Mouse (Mus musculus) liver, postnatal 0 days (tissue): ENCODE results near the gene Wnt9a. TPM values are rescaled to one million over a fixed set of nuclear protein-coding genes. Genes with fewer than 3 reads are reported as not detected.

ENCODE experiments used
- ATAC-seq: fragments of 200-750 bp; cut with Nextera tagmentation; 2 replicates; pipeline ENCODE4 v1.8.0; 2017; ENCODE audit warnings: mild to moderate bottlenecking, moderate library complexity
- DNase-seq: peaks from one replicate; pipeline ENCODE4 v3.0.0-alpha.2; 2016
- H3K27ac ChIP-seq: fragments of 300-500 bp; sonication (generic); 2 replicates; pipeline ENCODE4 v1.5.1; 2014; ENCODE audit warnings: antibody characterized with exemption, moderate library complexity, mild to moderate bottlenecking, low read depth
- H3K27me3 ChIP-seq: fragments of 300-500 bp; sonication (generic); 2 replicates; pipeline ENCODE4 v1.6.1; 2014; ENCODE audit warnings: low read length, control low read depth, mixed read lengths; ENCODE audit not compliant: insufficient read depth
- H3K36me3 ChIP-seq: fragments of 300-500 bp; sonication (generic); replicated peaks from 2 replicates; pipeline ENCODE4 v1.6.1; 2014; ENCODE audit warnings: mild to moderate bottlenecking, control low read depth, low read length, moderate library complexity, mixed read lengths; ENCODE audit not compliant: insufficient read depth
- H3K4me1 ChIP-seq: fragments of 300-500 bp; sonication (generic); 2 replicates; pipeline ENCODE4 v1.6.1; 2014; ENCODE audit warnings: antibody characterized with exemption, mild to moderate bottlenecking, control low read depth; ENCODE audit not compliant: insufficient read depth
- H3K4me2 ChIP-seq: fragments of 300-500 bp; sonication (generic); 2 replicates; pipeline ENCODE4 v1.6.1; 2014; ENCODE audit warnings: low read depth, mild to moderate bottlenecking, low read length, moderate library complexity, mixed read lengths
- H3K4me3 ChIP-seq: fragments of 300-500 bp; sonication (generic); 2 replicates; pipeline ENCODE4 v1.5.1; 2014; ENCODE audit warnings: low read depth, low read length
- H3K9ac ChIP-seq: fragments of 300-500 bp; sonication (generic); replicated peaks from 2 replicates; pipeline ENCODE4 v1.6.1; 2014; ENCODE audit warnings: mild to moderate bottlenecking, moderate library complexity
- H3K9me3 ChIP-seq: fragments of 300-500 bp; sonication (generic); 2 replicates; pipeline ENCODE4 v1.6.1; 2016; ENCODE audit warnings: mild to moderate bottlenecking, control low read depth, low read length, mixed read lengths
- CTCF ChIP-seq: sonication (generic); IDR thresholded peaks from 2 replicates; pipeline ENCODE4 v1.5.1; 2016; ENCODE audit warnings: antibody characterized with exemption, low read depth
- EP300 ChIP-seq: IDR thresholded peaks from 2 replicates; pipeline ENCODE4 v1.6.1; 2016; ENCODE audit warnings: antibody characterized with exemption, low read depth, mild to moderate bottlenecking
- WGBS: fragments of 180-500 bp; shearing (Covaris S2); extraction: QIAGEN DNeasy Blood & Tissue Kit; methylation state at CpG from one replicate; pipeline ENCODE4 v1.1.7; 2014; ENCODE audit not compliant: insufficient replicate concordance; 5-methylcytosine and 5-hydroxymethylcytosine counted together
- polyA plus RNA-seq: library from polyadenylated mRNA; unstranded; fragments of >200 nt; fragmentation: Nextera tagmentation; extraction: Ambion mirVana; gene quantifications from 2 replicates; pipeline ENCODE4 v1.2.1, GENCODE M21; 2015

The Wnt9a gene
- polyA plus RNA-seq, 1 experiment from 2014 or later: 0.16 TPM

DNA sequence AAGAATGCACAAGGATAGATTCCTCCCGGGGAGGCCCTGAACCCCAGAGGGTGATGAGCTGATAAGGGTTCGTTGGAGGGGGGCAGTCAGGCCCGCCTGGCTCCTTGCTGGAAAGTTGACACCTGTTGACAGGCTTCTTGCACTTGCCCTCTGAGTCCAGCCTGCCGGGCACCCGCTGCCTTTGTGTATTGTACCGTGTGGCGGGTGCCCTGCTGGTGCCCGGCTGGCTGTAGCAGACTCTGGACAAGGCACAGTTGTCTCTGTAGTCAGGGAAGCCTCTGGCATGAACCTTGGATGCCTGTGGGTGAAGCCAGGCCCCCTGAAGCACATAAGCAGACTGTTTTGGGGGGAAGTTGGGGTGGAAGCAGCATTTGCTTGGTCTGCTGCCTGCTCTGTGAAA lies 5.8 kb downstream of the Wnt9a start:
- H3K36me3 ChIP-seq: no peaks in the 10 kb centered on the region
- no peak for TF ChIP-seq CTCF
- TF ChIP-seq EP300: no peak
- peaks cover 39% of the 10 kb centered on the region for H3K27me3 ChIP-seq
- ATAC-seq (no peak), DNase-seq (no peak)
- H3K27ac ChIP-seq: no peak overlapping the region
- no peak overlapping the region for H3K4me3 ChIP-seq
- no peak overlapping the region for H3K4me2 ChIP-seq
- no peaks in the 10 kb centered on the region for H3K9me3 ChIP-seq
- WGBS: 57% methylated on average over 8 of the region's 8 CpGs
- H3K4me1 ChIP-seq: peaks cover 2% of the 10 kb centered on the region; the same call in 1 of the 2 replicates
- no peak overlapping the region for H3K9ac ChIP-seq

DNA sequence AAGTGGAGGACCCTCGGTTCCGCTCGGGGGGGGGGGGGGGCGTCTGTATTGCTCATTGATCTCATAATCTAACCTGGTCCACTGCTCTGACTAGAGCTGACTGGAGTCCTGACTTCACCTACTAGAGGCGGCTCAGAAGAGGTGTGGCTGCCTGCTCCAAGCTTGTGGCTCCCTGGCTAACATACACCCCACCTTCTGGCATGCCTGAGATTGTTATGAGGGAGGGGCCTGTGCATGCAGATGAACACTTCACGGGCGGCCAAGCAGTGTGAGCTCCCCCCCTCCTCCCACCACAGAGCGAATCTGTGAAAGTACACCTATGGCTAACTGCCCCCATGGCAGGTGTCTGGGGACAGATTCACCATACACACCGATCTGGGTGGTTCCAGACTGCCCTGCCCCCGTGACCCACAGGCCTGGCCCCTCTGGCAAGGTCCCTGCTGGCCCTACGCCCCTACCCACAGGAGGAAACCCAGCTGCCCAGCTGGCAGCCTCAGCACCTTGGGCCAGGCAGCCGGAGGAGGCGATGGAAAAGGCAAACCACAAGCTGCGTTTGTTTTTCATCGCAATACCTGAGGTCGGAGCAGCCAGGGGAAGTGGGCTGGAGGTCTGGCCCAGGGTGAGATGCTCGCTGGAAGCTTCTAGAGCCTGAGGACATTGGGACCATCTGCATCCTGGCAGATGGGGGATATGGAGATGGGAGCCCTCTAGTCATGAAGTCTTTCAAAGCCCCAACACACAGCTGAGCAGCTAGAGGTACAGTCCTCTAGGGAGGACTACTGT lies 6.5 kb downstream of the Wnt9a start:
- DNase-seq: no peak
- H3K36me3 ChIP-seq: no peaks in the 10 kb centered on the region
- H3K4me2 ChIP-seq: no peak overlapping the region
- peaks cover 32% of the 10 kb centered on the region for H3K27me3 ChIP-seq
- ATAC-seq: no peak
- no peak overlapping the region for H3K27ac ChIP-seq
- 50% methylated on average over 16 of the region's 17 CpGs for WGBS
- H3K4me3 ChIP-seq: no peak overlapping the region
- TF ChIP-seq CTCF (no peak), EP300 (no peak)
- H3K9me3 ChIP-seq: no peaks in the 10 kb centered on the region
- H3K9ac ChIP-seq: no peak overlapping the region
- no peaks in the 10 kb centered on the region for H3K4me1 ChIP-seq

DNA sequence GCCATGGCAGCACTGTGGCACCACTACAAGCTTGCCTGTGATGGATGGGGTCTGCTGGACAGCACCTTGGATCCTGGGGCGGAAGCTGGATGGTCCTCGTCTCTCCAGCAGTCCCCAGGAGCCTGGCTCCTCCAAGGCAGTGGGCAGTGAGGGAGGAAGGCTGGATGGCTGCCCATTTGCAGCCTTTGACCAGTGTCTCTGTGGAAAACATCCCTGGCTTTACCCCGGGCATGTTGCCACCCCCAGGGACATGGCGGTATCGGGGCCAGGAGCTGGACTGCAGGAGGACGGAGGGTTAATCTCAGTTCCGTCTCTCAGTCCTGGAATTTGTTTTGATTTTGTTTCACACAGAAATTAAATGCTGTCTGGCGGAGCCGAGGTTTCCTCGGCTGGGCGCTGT lies 7.2 kb downstream of the Wnt9a start:
- H3K27me3 ChIP-seq: peaks cover 25% of the 10 kb centered on the region
- H3K27ac ChIP-seq: no peak overlapping the region
- no peak for DNase-seq
- no peak overlapping the region for H3K4me3 ChIP-seq
- TF ChIP-seq EP300 (no peak), CTCF (no peak)
- WGBS: 66% methylated on average over 11 of the region's 11 CpGs
- no peak for ATAC-seq
- no peaks in the 10 kb centered on the region for H3K9me3 ChIP-seq
- no peak overlapping the region for H3K4me2 ChIP-seq
- H3K4me1 ChIP-seq: no peaks in the 10 kb centered on the region
- H3K9ac ChIP-seq: no peak overlapping the region
- no peaks in the 10 kb centered on the region for H3K36me3 ChIP-seq

DNA sequence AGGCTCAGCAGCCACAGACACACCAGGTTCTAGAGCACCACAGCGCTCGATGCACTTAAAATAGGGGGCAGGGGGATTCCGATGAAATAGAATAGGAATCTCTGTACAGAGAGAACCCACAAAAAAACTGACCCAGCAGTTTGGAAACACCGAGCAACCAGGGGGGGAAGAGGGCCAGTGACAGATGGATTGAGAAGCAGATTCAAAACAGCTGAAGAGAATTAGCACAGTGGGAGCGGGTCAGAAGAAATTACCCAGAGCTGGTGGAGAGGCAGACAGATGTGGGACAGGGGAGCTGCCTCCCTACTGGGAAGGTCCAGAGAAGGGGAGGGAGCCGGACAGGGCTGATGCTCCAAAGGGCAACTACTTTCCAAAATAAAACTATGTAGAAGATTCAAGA lies 9.8 kb downstream of the Wnt9a start:
- no peak overlapping the region for H3K9ac ChIP-seq
- peaks cover 7% of the 10 kb centered on the region; the same call in 1 of the 2 replicates for H3K27me3 ChIP-seq
- ATAC-seq (no peak), DNase-seq (no peak)
- H3K36me3 ChIP-seq: no peaks in the 10 kb centered on the region
- no peak overlapping the region for H3K27ac ChIP-seq
- TF ChIP-seq CTCF (no peak), EP300 (no peak)
- WGBS: 66% methylated on average over 6 of the region's 6 CpGs
- H3K9me3 ChIP-seq: no peaks in the 10 kb centered on the region
- no peaks in the 10 kb centered on the region for H3K4me1 ChIP-seq
- H3K4me3 ChIP-seq: no peak overlapping the region
- no peak overlapping the region for H3K4me2 ChIP-seq

DNA sequence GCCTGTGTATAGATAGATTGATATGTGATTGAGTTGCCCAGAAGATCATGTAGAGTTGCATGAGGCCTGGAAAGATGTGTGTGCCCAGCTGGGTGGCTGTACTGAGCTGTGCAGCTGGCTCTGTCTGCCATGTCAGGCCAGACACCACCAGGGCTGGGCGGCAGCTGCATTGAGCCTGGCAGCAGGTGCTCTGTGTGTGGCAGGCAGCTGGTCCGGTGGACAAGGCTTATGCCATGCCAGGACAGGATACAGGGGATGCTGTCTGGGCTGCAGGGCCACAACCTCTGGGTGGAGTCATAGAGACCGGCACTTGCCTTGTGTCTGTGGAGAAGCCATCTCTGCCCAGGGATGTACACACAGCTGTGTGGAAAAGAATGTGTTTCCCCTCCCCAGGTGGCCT lies 16.3 kb downstream of the Wnt9a start:
- no peak overlapping the region for H3K4me3 ChIP-seq
- no peak for TF ChIP-seq CTCF
- TF ChIP-seq EP300: no peak
- H3K27ac ChIP-seq: no peak overlapping the region
- H3K9ac ChIP-seq: no peak overlapping the region
- ATAC-seq (no peak), DNase-seq (no peak)
- H3K4me2 ChIP-seq: no peak overlapping the region
- H3K4me1 ChIP-seq: no peaks in the 10 kb centered on the region
- H3K36me3 ChIP-seq: no peaks in the 10 kb centered on the region
- H3K27me3 ChIP-seq: no peaks in the 10 kb centered on the region
- H3K9me3 ChIP-seq: no peaks in the 10 kb centered on the region
- 80% methylated on average over 3 of the region's 3 CpGs for whole genome bisulfite sequencing

DNA sequence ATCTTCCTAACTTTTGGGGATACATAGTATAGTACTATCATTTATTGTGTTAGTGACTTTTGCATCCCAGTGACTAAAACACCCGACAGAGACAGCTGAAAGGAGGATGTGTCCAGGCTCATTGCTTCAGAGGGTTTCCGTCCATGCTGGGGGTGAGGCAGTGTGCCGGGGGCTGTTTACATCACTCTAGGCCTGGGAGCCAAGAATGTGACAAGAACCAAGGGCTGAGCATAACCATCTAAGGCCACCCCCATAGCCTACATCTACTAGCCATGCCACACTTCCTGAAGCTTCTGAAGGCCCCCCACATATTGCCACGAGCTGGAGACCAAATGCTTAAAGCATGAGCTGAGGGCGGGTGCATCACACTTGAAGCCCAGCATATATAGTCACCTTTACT lies 18.0 kb downstream of the Wnt9a start:
- Histone ChIP-seq H3K9me3 (no peaks in the 10 kb centered on the region), H3K9ac (no peak overlapping the region), H3K4me3 (no peak overlapping the region), H3K27me3 (no peaks in the 10 kb centered on the region), H3K36me3 (no peaks in the 10 kb centered on the region), H3K4me2 (no peak overlapping the region), H3K4me1 (no peaks in the 10 kb centered on the region), H3K27ac (no peak overlapping the region)
- no peak for ATAC-seq
- no peak for TF ChIP-seq CTCF
- no peak for TF ChIP-seq EP300
- DNase-seq: no peak
- WGBS: 63% methylated on average over 5 of the region's 5 CpGs
